Mouse (Mus musculus) cortical plate, adult 2 months (tissue): ENCODE results near the gene Ehbp1l1.

Experiments used
- CTCF ChIP-seq: fragments of 200-500 bp; IDR thresholded peaks from 2 replicates; pipeline ENCODE4 v1.5.1; 2011; ENCODE audit warnings: mild to moderate bottlenecking, control low read depth, low read length; ENCODE audit not compliant: insufficient read depth; ENCODE audit errors: extremely low read depth
- POLR2A ChIP-seq: fragments of 200-500 bp; IDR thresholded peaks from 2 replicates; pipeline ENCODE4 v1.6.1; 2011; ENCODE audit warnings: mild to moderate bottlenecking, low read length, control low read depth; ENCODE audit not compliant: insufficient read depth; ENCODE audit errors: extremely low read depth

DNA sequence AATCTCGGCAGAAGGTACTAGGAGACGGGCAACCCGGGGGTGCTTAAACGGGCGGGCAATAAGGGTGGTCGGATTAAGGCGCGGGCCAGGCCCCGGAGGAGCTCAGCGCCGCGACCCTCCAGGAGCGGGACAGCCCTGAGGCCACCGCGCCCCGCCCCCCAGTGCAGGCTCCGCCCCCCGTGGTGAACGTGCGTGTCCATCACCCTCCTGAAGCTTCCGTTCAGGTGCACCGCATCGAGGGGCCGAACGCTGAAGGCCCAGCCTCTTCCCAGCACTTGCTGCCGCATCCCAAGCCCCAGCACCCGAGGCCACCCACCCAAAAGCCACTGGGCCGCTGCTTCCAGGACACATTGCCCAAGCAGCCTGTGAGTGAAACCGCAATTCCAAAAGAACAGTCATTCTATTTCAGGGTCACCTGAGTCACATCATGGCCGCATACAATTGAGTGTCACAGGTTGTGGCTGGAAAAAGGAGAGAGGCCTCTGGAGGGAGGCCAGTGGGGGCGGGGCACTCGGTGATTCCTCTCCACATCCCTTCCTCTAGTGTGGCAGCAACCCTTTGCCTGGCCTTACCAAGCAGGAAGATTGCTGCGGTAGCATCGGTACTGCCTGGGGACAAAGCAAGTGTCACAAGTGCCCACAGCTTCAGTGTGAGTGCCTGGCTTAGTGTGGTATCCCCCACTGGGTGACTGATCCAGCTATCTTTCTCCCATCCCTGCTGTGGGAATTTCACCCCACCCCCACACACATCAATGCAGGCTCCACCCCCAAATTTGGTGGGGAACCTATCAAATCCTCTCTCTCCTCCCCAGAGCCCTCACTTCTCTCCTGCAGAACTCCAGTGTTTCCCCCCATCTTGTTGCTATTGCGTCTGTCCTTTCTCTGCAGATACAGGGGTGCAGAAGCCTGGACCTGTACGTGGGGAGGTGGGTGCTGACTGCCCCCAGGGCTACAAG, 19.9 kb upstream of the Ehbp1l1 start:
- TF ChIP-seq POLR2A (no peak), CTCF (no peak)
